Comparison of ENCODE assay signal across 8 mouse cellular contexts in the genomic region with DNA sequence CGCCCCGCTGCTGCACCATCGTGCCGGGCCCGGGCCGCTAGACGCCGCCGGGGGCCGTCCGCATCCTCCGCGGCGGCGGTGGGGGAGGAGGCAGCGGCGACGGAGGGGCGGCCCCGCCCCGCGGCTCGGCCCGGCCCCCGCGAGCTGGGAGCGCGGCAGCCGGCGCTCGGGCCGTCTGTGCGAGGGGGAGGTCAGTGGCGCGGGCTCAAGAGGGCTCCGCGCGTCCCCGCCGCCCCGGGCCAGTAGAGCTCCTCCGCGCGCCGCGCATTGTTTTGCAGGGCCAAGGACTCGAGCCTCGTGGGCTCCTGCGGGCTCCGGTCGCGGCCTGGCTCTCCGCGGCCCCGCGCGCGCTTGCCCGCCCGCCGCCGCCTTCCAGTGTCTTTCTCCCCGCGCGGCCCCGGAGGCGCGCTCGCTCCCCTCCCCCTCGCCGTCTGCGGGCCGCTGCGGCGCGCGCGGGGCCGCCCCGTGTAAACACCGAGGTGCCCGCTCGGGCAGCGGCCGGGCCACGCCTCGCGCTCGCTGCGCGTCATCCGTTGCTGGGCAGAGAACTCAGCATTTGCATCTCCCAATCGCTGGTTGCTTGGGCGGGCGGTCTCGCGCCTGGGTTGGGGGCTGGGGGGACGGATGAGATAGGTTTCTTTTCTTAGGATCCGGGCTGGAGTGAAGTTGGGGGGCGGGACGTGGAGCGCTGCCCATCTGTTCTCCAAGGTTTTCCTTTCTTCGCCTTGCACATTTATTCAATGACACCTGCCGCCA. TPM values are rescaled to one million over a fixed set of nuclear protein-coding genes. Genes with fewer than 3 reads are reported as not detected.
DNase-seq lines count a peak whose midpoint lies in the region; ATAC-seq and TF ChIP-seq lines count a peak whose summit lies in the region.

A gene (minus strand): TSS at position 384 of the 756 bp plus-strand sequence.

- intact Hi-C loops in heart, postnatal 36 days (cut with DNase I) = loop anchor here (1.0 to 10.0 kb wide), 4 partner anchors 13 to 187 kb away; a partner anchor contains a TSS

- H3K9ac ChIP-seq in forebrain, postnatal 0 days = peak within 1 kb of the TSS; percentile 97
- H3K9ac ChIP-seq in neural tube, embryonic 15.5 days (replicated peaks) = peak within 1 kb of the TSS; percentile 97

- WGBS in forebrain, postnatal 0 days = 1% methylated on average over 84 of the region's 104 CpGs
- under 1% methylated on average over 100 of the region's 104 CpGs for WGBS in lung, adult 2 months
- WGBS in neural tube, embryonic 15.5 days = under 1% methylated on average over 58 of the region's 104 CpGs

- peak within 1 kb of the TSS; percentile 100 for H3K27ac ChIP-seq in forebrain, postnatal 0 days (ENCODE audit: low read depth, low read length)
- peak within 1 kb of the TSS; percentile 99 for H3K27ac ChIP-seq in neural tube, embryonic 15.5 days (replicated peaks)

- peaks cover 48% of the 10 kb centered on the region for H3K4me1 ChIP-seq in G1E (ENCODE audit: insufficient read depth, low read depth, low read length)
- H3K4me1 ChIP-seq in forebrain, postnatal 0 days (ENCODE audit: insufficient read depth) = peaks cover 9% of the 10 kb centered on the region; the same call in 1 of the 2 replicates
- peaks cover 3% of the 10 kb centered on the region; the same call in 1 of the 2 replicates for H3K4me1 ChIP-seq in lung, adult 2 months (ENCODE audit: control insufficient read depth, insufficient read depth, low read length)
- H3K4me1 ChIP-seq in neural tube, embryonic 15.5 days = peaks cover 43% of the 10 kb centered on the region

- peak within 1 kb of the TSS; percentile 85 for H3K4me2 ChIP-seq in forebrain, postnatal 0 days (ENCODE audit: low read depth)
- H3K4me2 ChIP-seq in neural tube, embryonic 15.5 days = peak within 1 kb of the TSS; percentile 82

- peaks cover 22% of the 10 kb centered on the region for H3K36me3 ChIP-seq in G1E (replicated peaks)
- 0 out of 2 replicates have a peak, but pooled peaks cover 4% of the 10 kb centered on the region for H3K36me3 ChIP-seq in forebrain, postnatal 0 days (ENCODE audit: insufficient read depth)
- no peaks in the 10 kb centered on the region for H3K36me3 ChIP-seq in neural tube, embryonic 15.5 days

- TF ChIP-seq CTCF in G1E (IDR thresholded peaks at IDR 0.05; ENCODE audit: low read depth, low read length) = no peak
- no peak for TF ChIP-seq CTCF in forebrain, postnatal 0 days (IDR thresholded peaks at IDR 0.05; ENCODE audit: low read depth)
- no peak for TF ChIP-seq CTCF in lung, adult 2 months (IDR thresholded peaks at IDR 0.05; ENCODE audit: insufficient read depth, low read length)

- H3K9me3 ChIP-seq in G1E (replicated peaks) = peaks cover 20% of the 10 kb centered on the region
- H3K9me3 ChIP-seq in forebrain, postnatal 0 days (ENCODE audit: low read length) = no peaks in the 10 kb centered on the region
- H3K9me3 ChIP-seq in neural tube, embryonic 15.5 days (replicated peaks) = no peaks in the 10 kb centered on the region

- peaks cover 31% of the 10 kb centered on the region for H3K27me3 ChIP-seq in G1E (ENCODE audit: insufficient read depth, low read length)
- H3K27me3 ChIP-seq in forebrain, postnatal 0 days (ENCODE audit: insufficient read depth, low read length) = no peaks in the 10 kb centered on the region
- no peaks in the 10 kb centered on the region for H3K27me3 ChIP-seq in neural tube, embryonic 15.5 days (replicated peaks)

- ATAC-seq in G1E (ENCODE audit: extremely low read depth, insufficient number of reproducible peaks, low FRiP score, poor library complexity, severe bottlenecking) = peak; percentile 10; the same call in 1 of the 2 replicates
- ATAC-seq in forebrain, postnatal 0 days = peak; percentile 77
- ATAC-seq in neural tube, embryonic 15.5 days (ENCODE audit: low FRiP score) = peak; percentile 79

- DNase-seq in G1E (ENCODE audit: low spot score) = peak; percentile 65
- peak; percentile 94 to 97 for DNase-seq in cerebellum, adult 18-20 months
- DNase-seq in forebrain, postnatal 0 days = peak; percentile 98
- peak; percentile 95 to 99 for DNase-seq in heart, postnatal 36 days
- DNase-seq in layer of hippocampus, adult 18-20 months (ENCODE audit: low spot score in 2 of 2) = peak; percentile 96 to 98
- peak; percentile 96 for DNase-seq in lung, adult 2 months
- peak; percentile 99 for DNase-seq in testis, postnatal 10 days (ENCODE audit: low spot score)

- H3K4me3 ChIP-seq in G1E (ENCODE audit: low read depth, low read length) = peak within 1 kb of the TSS; percentile 79
- peak within 1 kb of the TSS; percentile 91 for H3K4me3 ChIP-seq in forebrain, postnatal 0 days (ENCODE audit: low read depth, low read length)
- peak within 1 kb of the TSS; percentile 70 for H3K4me3 ChIP-seq in lung, adult 2 months (replicated peaks; ENCODE audit: extremely low read depth, low read depth, low read length)
- H3K4me3 ChIP-seq in neural tube, embryonic 15.5 days (replicated peaks) = peak within 1 kb of the TSS; percentile 88

- no peak for TF ChIP-seq POLR2A in lung, adult 2 months (IDR thresholded peaks at IDR 0.05; ENCODE audit: borderline replicate concordance, extremely low read depth, low read depth, low read length)

RNA-seq across cellular contexts. Expression of the gene that starts here (rescaled TPM):
- 29.4 and 34.4 TPM in 2 replicates for total RNA-seq in G1E (2014; fragmentation: Nextera tagmentation)
- total RNA-seq in G1E (2017) = 0.98 and 1.7 TPM in 2 replicates
- 60.0 and 62.8 TPM in 2 replicates for polyA plus RNA-seq in G1E (2012)
- 47.1 and 47.8 TPM in 2 replicates for total RNA-seq in forebrain, postnatal 0 days (2014; rRNA removed)
- polyA plus RNA-seq in forebrain, postnatal 0 days (2015; fragmentation: Nextera tagmentation; extraction: Ambion mirVana) = 10.0 and 11.9 TPM in 2 replicates
- 10 to 100 TPM in 1 of 2 experiments, 1 to 10 TPM in 1; 8.2 to 13.8 TPM for total RNA-seq in heart, postnatal 36 days (2021)
- total RNA-seq in layer of hippocampus, adult 18-20 months (2021) = 10 to 100 TPM; 15.0 to 15.6 TPM
- polyA plus RNA-seq in lung, adult 2 months (2012; rRNA removed) = 5.6 and 5.8 TPM in 2 replicates
- polyA plus RNA-seq in neural tube, embryonic 15.5 days (2015; fragmentation: Nextera tagmentation; extraction: Ambion mirVana) = 10.1 and 12.1 TPM in 2 replicates

Comparison
In these comparisons a context has a peak if more than half of its experiments do, and no peak if none do; other contexts are left out.
1. Peak in every context shown above with its lines: DNase-seq, ATAC-seq, H3K4me3 ChIP-seq and H3K27ac ChIP-seq.
2. ATAC-seq: peak in every context shown above with its lines; median percentile 79 in neural tube, embryonic 15.5 days; 77 in forebrain, postnatal 0 days; 10 in G1E.